Mouse (Mus musculus): ENCODE measurements around the gene Six6.

Gene Six6

GRCm38 (mm10) chr12:72958446-72958845 lies 18.8 kb downstream of the Six6 start:
- DNase-seq: no peak

GRCm38 (mm10) chr12:72962761-72963160 lies 23.1 kb downstream of the Six6 start:
- no peak for DNase-seq

- no peak for DNase-seq
Measured at GRCm38 (mm10) chr12:72967541-72967940, 27.8 kb downstream of the Six6 start.

- no peak for DNase-seq
Measured at GRCm38 (mm10) chr12:72970620-72971019, 30.9 kb downstream of the Six6 start.

- DNase-seq: no peak
Measured at GRCm38 (mm10) chr12:72973161-72973560, 33.5 kb downstream of the Six6 start.

GRCm38 (mm10) chr12:72976172-72976571 lies 36.5 kb downstream of the Six6 start:
- no peak for DNase-seq

GRCm38 (mm10) chr12:72976718-72977117 lies 37.0 kb downstream of the Six6 start:
- peak; percentile 40 for DNase-seq

GRCm38 (mm10) chr12:72977851-72978250 lies 38.2 kb downstream of the Six6 start:
- no peak for DNase-seq

GRCm38 (mm10) chr12:72979236-72979635 lies 39.5 kb downstream of the Six6 start:
- DNase-seq: no peak

- DNase-seq: peak; percentile 14
Measured at GRCm38 (mm10) chr12:72982616-72983015, 42.9 kb downstream of the Six6 start.

GRCm38 (mm10) chr12:72983071-72983857 lies 43.6 kb downstream of the Six6 start:
- no peak for DNase-seq

All from kidney, adult 11 months (tissue).